Mouse (Mus musculus): ENCODE measurements at regions not wholly inside any gene's neighbourhood (a gene's known extent, or its start where the extent isn't known, plus 50 kb on each side); places are given as distances from the start of the nearest gene placed in this dataset.
A peak's percentile ranks its signal among the peaks of the same experiment; 100 is the strongest.

DNA sequence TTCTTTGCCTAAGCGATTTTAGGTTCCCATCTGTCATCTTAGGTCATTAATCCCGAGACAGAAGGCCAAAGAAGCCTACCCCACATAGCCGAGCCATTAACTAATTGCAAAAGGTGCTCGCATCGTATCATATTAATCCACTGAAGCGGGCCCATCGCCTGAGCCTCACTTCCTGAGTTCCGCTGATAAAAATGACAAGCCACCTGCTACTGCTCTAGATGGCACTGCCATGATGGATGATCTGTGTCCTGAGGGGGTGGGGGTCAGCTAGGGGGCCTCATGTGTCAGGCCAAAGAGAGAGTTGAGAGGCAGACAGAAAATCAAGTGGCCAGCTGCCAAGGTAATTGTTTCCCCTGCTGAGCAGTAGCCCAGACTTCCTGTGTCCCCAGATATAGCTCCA, 248.7 kb downstream of the H2al1j start:
- DNase-seq (ENCODE audit: extremely low read depth, low read depth, low spot score): no peak
- no peaks in the 10 kb centered on the region for H3K79me2 ChIP-seq (ENCODE audit: control insufficient read depth, insufficient read depth, low read length)
- no peaks in the 10 kb centered on the region for H3K36me3 ChIP-seq (ENCODE audit: control insufficient read depth, insufficient read depth, low read length)
- no peaks in the 10 kb centered on the region for H3K4me1 ChIP-seq (ENCODE audit: control insufficient read depth, insufficient read depth, low read length)
- H3K27ac ChIP-seq (replicated peaks; ENCODE audit: insufficient read depth, low read depth, low read length): no peak overlapping the region
- WGBS: 76% methylated on average over 8 of the region's 8 CpGs
- H3K9ac ChIP-seq (ENCODE audit: low read depth, low read length): no peak overlapping the region
- no peak overlapping the region for H3K4me3 ChIP-seq (ENCODE audit: insufficient read depth, low read depth, low read length)
- no peaks in the 10 kb centered on the region for H3K27me3 ChIP-seq (ENCODE audit: control insufficient read depth, insufficient read depth, low read length)
- TF ChIP-seq CTCF (IDR thresholded peaks at IDR 0.05; ENCODE audit: low read depth, low read length) (no peak), POLR2A (IDR thresholded peaks at IDR 0.05; ENCODE audit: extremely low read depth, insufficient read depth, low read length) (no peak)

DNA sequence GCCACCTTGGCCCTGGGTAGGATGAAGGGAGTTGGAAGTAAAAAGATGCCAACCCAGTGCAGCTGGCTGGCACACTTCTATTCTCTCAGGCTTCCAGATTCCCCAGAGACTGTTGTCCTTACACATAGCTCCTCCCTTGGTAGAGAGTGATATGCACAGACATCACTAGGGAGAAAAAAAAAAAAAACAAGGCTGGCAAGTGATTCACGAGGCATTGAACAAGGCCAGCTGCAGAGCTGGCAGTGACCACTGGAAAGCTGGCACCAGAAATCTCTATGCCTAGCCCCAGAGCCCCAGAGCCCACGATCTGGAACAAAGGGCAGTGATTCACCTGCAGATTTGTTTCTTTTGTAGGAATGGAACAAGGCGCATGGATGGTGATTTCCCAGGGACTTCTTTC, 249.7 kb downstream of the H2al1j start:
- no peaks in the 10 kb centered on the region for H3K79me2 ChIP-seq (ENCODE audit: control insufficient read depth, insufficient read depth, low read length)
- DNase-seq (ENCODE audit: extremely low read depth, low read depth, low spot score): peak; percentile 47
- H3K9ac ChIP-seq (ENCODE audit: low read depth, low read length): no peak overlapping the region
- WGBS: 44% methylated on average over 3 of the region's 3 CpGs
- H3K36me3 ChIP-seq (ENCODE audit: control insufficient read depth, insufficient read depth, low read length): no peaks in the 10 kb centered on the region
- H3K4me3 ChIP-seq (ENCODE audit: insufficient read depth, low read depth, low read length): no peak overlapping the region
- H3K27me3 ChIP-seq (ENCODE audit: control insufficient read depth, insufficient read depth, low read length): no peaks in the 10 kb centered on the region
- no peaks in the 10 kb centered on the region for H3K4me1 ChIP-seq (ENCODE audit: control insufficient read depth, insufficient read depth, low read length)
- TF ChIP-seq POLR2A (IDR thresholded peaks at IDR 0.05; ENCODE audit: extremely low read depth, insufficient read depth, low read length) (no peak), CTCF (IDR thresholded peaks at IDR 0.05; ENCODE audit: low read depth, low read length) (no peak)
- no peak overlapping the region for H3K27ac ChIP-seq (replicated peaks; ENCODE audit: insufficient read depth, low read depth, low read length)

DNA sequence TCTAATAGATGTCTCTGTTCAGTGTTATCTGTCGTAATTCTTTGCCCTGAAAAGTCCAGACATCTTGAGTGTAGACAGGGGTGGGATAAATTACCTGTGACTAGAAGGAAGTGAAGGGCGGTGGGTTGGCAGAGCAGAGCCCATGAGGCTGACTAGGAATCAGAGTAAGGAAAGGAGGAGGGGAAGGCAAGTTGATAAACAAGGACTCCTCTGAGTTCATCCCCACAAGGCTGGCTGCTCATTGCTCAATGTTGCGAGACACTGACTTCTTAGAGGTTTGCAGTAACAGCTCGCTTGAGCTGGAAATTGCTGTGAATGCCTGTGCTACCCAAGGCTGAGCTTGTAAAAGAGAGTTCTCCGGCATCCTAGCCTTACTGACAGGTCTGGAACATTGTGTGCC, 257.7 kb downstream of the H2al1j start:
- Histone ChIP-seq H3K36me3 (ENCODE audit: control insufficient read depth, insufficient read depth, low read length) (no peaks in the 10 kb centered on the region), H3K27me3 (ENCODE audit: control insufficient read depth, insufficient read depth, low read length) (no peaks in the 10 kb centered on the region), H3K9ac (ENCODE audit: low read depth, low read length) (no peak overlapping the region), H3K4me3 (ENCODE audit: insufficient read depth, low read depth, low read length) (no peak overlapping the region), H3K79me2 (ENCODE audit: control insufficient read depth, insufficient read depth, low read length) (no peaks in the 10 kb centered on the region), H3K27ac (replicated peaks; ENCODE audit: insufficient read depth, low read depth, low read length) (no peak overlapping the region), H3K4me1 (ENCODE audit: control insufficient read depth, insufficient read depth, low read length) (no peaks in the 10 kb centered on the region)
- no peak for TF ChIP-seq CTCF (IDR thresholded peaks at IDR 0.05; ENCODE audit: low read depth, low read length)
- TF ChIP-seq POLR2A (IDR thresholded peaks at IDR 0.05; ENCODE audit: extremely low read depth, insufficient read depth, low read length): no peak
- DNase-seq (ENCODE audit: extremely low read depth, low read depth, low spot score): no peak
- WGBS: 95% methylated on average over 5 of the region's 5 CpGs

DNA sequence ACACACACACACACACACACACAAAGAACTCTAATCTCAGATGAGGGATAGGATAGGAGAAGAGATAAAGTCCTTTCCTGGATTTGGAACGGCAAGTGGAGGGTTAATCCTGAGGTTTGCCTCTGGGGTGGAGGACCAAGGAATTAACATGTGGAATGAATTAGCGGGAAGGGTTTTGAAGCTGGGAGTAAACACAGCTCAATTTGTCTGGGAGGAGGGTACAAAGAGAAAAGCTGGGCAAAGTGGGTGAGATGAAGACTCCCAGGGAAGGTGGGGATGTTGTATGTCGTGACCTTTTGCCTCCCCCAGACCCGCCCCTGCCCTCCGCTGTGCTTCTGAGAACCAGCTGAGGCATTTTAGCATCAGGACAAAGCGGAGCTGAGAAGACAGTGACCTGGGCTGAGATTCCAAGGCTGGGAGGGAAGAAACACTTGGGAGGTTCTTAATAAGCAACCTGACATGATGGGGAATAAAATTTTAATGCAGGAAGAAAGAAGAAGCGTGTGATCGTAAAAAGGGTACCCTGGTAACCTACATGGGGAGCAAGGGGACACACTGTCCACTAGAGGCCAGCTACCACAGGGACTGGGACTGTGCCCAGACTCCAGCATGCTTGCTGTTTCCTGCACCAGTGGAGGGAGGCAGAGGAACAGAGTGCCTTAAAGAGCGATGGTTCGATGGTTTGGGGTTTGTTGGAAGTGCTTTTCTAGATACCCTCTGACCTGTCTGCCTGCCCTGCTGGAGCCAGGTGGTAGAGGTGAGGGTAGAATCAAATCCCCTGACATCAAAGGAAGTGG, 264.0 kb downstream of the H2al1j start:
- Histone ChIP-seq H3K27ac (replicated peaks; ENCODE audit: insufficient read depth, low read depth, low read length) (no peak overlapping the region), H3K4me1 (ENCODE audit: control insufficient read depth, insufficient read depth, low read length) (peaks cover 3% of the 10 kb centered on the region; the same call in 1 of the 2 replicates), H3K36me3 (ENCODE audit: control insufficient read depth, insufficient read depth, low read length) (no peaks in the 10 kb centered on the region), H3K27me3 (ENCODE audit: control insufficient read depth, insufficient read depth, low read length) (no peaks in the 10 kb centered on the region), H3K79me2 (ENCODE audit: control insufficient read depth, insufficient read depth, low read length) (no peaks in the 10 kb centered on the region), H3K9ac (ENCODE audit: low read depth, low read length) (no peak overlapping the region), H3K4me3 (ENCODE audit: insufficient read depth, low read depth, low read length) (no peak overlapping the region)
- DNase-seq (ENCODE audit: extremely low read depth, low read depth, low spot score): no peak
- TF ChIP-seq POLR2A (IDR thresholded peaks at IDR 0.05; ENCODE audit: extremely low read depth, insufficient read depth, low read length) (no peak), CTCF (IDR thresholded peaks at IDR 0.05; ENCODE audit: low read depth, low read length) (peak; percentile 17; the same call in 1 of the 2 replicates)
- 36% methylated on average over 10 of the region's 10 CpGs for WGBS

DNA sequence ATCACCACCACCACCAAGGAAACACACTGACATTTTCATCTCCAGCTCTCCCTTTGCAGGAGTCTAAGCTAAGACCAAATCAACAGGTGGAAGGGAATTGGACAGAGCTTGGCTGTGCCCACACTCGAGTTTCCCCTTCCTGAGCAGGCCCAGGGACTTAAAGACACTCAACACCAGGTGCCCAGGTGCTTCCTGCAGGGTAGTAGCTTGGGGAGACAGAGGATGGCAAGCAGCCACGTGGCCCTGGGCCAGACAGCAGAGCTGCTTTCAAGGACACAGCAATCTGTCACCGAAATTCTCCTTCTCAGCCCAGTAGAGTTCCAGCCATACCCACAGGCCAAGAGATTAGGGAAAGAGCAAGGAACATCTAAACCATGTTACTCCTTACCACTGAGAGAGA, 266.9 kb downstream of the H2al1j start:
- DNase-seq (ENCODE audit: extremely low read depth, low read depth, low spot score): no peak
- H3K27ac ChIP-seq (replicated peaks; ENCODE audit: insufficient read depth, low read depth, low read length): no peak overlapping the region
- H3K27me3 ChIP-seq (ENCODE audit: control insufficient read depth, insufficient read depth, low read length): no peaks in the 10 kb centered on the region
- no peak overlapping the region for H3K9ac ChIP-seq (ENCODE audit: low read depth, low read length)
- H3K4me3 ChIP-seq (ENCODE audit: insufficient read depth, low read depth, low read length): no peak overlapping the region
- H3K4me1 ChIP-seq (ENCODE audit: control insufficient read depth, insufficient read depth, low read length): peaks cover 3% of the 10 kb centered on the region; the same call in 1 of the 2 replicates
- WGBS: 23% methylated on average over 3 of the region's 3 CpGs
- H3K36me3 ChIP-seq (ENCODE audit: control insufficient read depth, insufficient read depth, low read length): no peaks in the 10 kb centered on the region
- H3K79me2 ChIP-seq (ENCODE audit: control insufficient read depth, insufficient read depth, low read length): no peaks in the 10 kb centered on the region
- TF ChIP-seq CTCF (IDR thresholded peaks at IDR 0.05; ENCODE audit: low read depth, low read length): no peak
- no peak for TF ChIP-seq POLR2A (IDR thresholded peaks at IDR 0.05; ENCODE audit: extremely low read depth, insufficient read depth, low read length)

DNA sequence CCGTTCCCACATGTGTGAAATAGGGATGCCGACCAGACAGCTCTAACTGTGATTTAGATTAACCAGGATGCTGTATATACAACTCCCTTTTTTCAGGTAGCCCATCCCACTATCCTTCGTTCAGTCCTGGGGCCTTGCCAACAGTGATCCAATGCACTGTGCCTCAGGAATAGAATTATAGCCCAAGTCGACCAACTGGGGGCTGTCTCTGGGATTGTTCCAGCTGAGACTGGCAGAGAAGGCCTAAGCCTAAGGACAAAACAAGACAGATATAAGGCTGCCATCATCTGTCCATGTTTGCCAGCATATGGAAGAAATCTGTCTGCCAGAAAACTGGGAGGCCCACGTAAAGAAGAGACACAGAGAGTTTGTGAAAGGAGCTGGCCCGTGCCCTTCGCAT, 269.9 kb downstream of the H2al1j start:
- WGBS: 92% methylated on average over 7 of the region's 7 CpGs

More for the DNA sequence above, 269.9 kb downstream of the H2al1j start:
- TF ChIP-seq CTCF (IDR thresholded peaks at IDR 0.05; ENCODE audit: low read depth, low read length) (no peak), POLR2A (IDR thresholded peaks at IDR 0.05; ENCODE audit: extremely low read depth, insufficient read depth, low read length) (no peak)
- Histone ChIP-seq H3K9ac (ENCODE audit: low read depth, low read length) (no peak overlapping the region), H3K4me3 (ENCODE audit: insufficient read depth, low read depth, low read length) (no peak overlapping the region), H3K27me3 (ENCODE audit: control insufficient read depth, insufficient read depth, low read length) (no peaks in the 10 kb centered on the region), H3K4me1 (ENCODE audit: control insufficient read depth, insufficient read depth, low read length) (peaks cover 3% of the 10 kb centered on the region; the same call in 1 of the 2 replicates), H3K27ac (replicated peaks; ENCODE audit: insufficient read depth, low read depth, low read length) (no peak overlapping the region), H3K79me2 (ENCODE audit: control insufficient read depth, insufficient read depth, low read length) (no peaks in the 10 kb centered on the region), H3K36me3 (ENCODE audit: control insufficient read depth, insufficient read depth, low read length) (no peaks in the 10 kb centered on the region)
- DNase-seq (ENCODE audit: extremely low read depth, low read depth, low spot score): no peak
